Mouse (Mus musculus) heart, embryonic 14.5 days (tissue): ENCODE data around the gene Mettl27. TPM values are rescaled to one million over a fixed set of nuclear protein-coding genes. Genes with fewer than 3 reads are reported as not detected.
A peak's percentile ranks its signal among the peaks of the same experiment; 100 is the strongest.
"Not testable (repeated sequence)": the region's sequence is repeated elsewhere in the genome, so short reads cannot be mapped to it uniquely, and the experiment has no call there.

Source experiments
- ATAC-seq: fragments of 200-750 bp; cut with Nextera tagmentation; 2 replicates; pipeline ENCODE4 v1.8.0; 2017; ENCODE audit warnings: low read depth, moderate TSS enrichment; ENCODE audit not compliant: insufficient number of reproducible peaks, insufficient read depth, low FRiP score
- H3K27ac ChIP-seq, 2 experiments: fragments of 200-500 bp in 1 of 2; fragments of 300-500 bp in 1 of 2; sonication (generic) in 1 of 2; replicated peaks in 1 of 2; 2 replicates each; pipeline ENCODE4 v1.5.1; 2012 to 2014; ENCODE audit warnings: low read depth in 2 of 2, low read length in 2 of 2, control low read depth in 1 of 2, mild to moderate bottlenecking in 1 of 2, mixed read lengths in 1 of 2; ENCODE audit not compliant: control insufficient read depth in 1 of 2, insufficient read depth in 1 of 2
- H3K27me3 ChIP-seq: fragments of 300-500 bp; sonication (generic); 2 replicates; pipeline ENCODE4 v1.6.1; 2014; ENCODE audit warnings: mild to moderate bottlenecking, low read length, control low read depth; ENCODE audit not compliant: control insufficient read depth, insufficient read depth
- H3K36me3 ChIP-seq: fragments of 300-500 bp; sonication (generic); 2 replicates; pipeline ENCODE4 v1.6.1; 2014; ENCODE audit warnings: mild to moderate bottlenecking, control low read depth, low read length, mixed read lengths; ENCODE audit not compliant: control insufficient read depth, insufficient read depth
- H3K4me1 ChIP-seq, 2 experiments: fragments of 200-500 bp in 1 of 2; fragments of 300-500 bp in 1 of 2; sonication (generic) in 1 of 2; 2 replicates each; pipeline ENCODE4 v1.6.1; 2012 to 2014; ENCODE audit warnings: low read length in 2 of 2, control low read depth in 1 of 2, mixed read lengths in 1 of 2; ENCODE audit not compliant: control insufficient read depth in 2 of 2, insufficient read depth in 2 of 2
- H3K4me2 ChIP-seq: fragments of 300-500 bp; sonication (generic); 2 replicates; pipeline ENCODE4 v1.6.1; 2014; ENCODE audit warnings: mild to moderate bottlenecking, low read length
- H3K4me3 ChIP-seq, 2 experiments: fragments of 200-500 bp in 1 of 2; fragments of 300-500 bp in 1 of 2; sonication (generic) in 1 of 2; 2 replicates each; pipeline ENCODE4 v1.5.1; 2012 to 2014; ENCODE audit warnings: low read length in 2 of 2, mild to moderate bottlenecking in 2 of 2, control low read depth in 1 of 2, low read depth in 1 of 2, moderate library complexity in 1 of 2; ENCODE audit not compliant: control insufficient read depth in 1 of 2, insufficient read depth in 1 of 2
- H3K9ac ChIP-seq: fragments of 300-500 bp; sonication (generic); 2 replicates; pipeline ENCODE4 v1.6.1; 2014; ENCODE audit warnings: mild to moderate bottlenecking, low read length
- H3K9me3 ChIP-seq: fragments of 300-500 bp; sonication (generic); 2 replicates; pipeline ENCODE4 v1.6.1; 2016; ENCODE audit warnings: low read length, control low read depth; ENCODE audit not compliant: control insufficient read depth
- WGBS: fragments of 180-500 bp; shearing (Covaris S2); extraction: QIAGEN DNeasy Blood & Tissue Kit; methylation state at CpG from one replicate; pipeline ENCODE4 v1.1.7; 2014; 5-methylcytosine and 5-hydroxymethylcytosine counted together
- polyA plus RNA-seq: library from polyadenylated mRNA; unstranded; fragments of >200 nt; fragmentation: Nextera tagmentation; extraction: Ambion mirVana; gene quantifications from 2 replicates; pipeline ENCODE4 v1.2.1, GENCODE M21; 2014

Gene Mettl27
- polyA plus RNA-seq, 1 experiment from 2014 or later, result 11.1 TPM

- no peaks in the 10 kb centered on the region for H3K36me3 ChIP-seq
- no peak overlapping the region for H3K4me2 ChIP-seq
- H3K4me3 ChIP-seq, result no peak overlapping the region
- peak; percentile 66 for ATAC-seq
- H3K9ac ChIP-seq, result 0 out of 2 replicates have a peak overlapping the region, but pooled peaks have one; percentile 21
- H3K27me3 ChIP-seq, result no peaks in the 10 kb centered on the region
- H3K4me1 ChIP-seq, result peaks cover 2 to 8% of the 10 kb centered on the region in 2 experiments; a peak in 2 of 4 replicates
- H3K9me3 ChIP-seq, result no peaks in the 10 kb centered on the region
- WGBS, result 48% methylated on average over 7 of the region's 7 CpGs
- H3K27ac ChIP-seq, result peak overlapping the region in 1 of 2 experiments; percentile 41; a peak in 1 of 4 replicates
These were observed 26.9 kb downstream of the Mettl27 start for GRCm38 (mm10) chr5:134959114-134959513.

- Histone ChIP-seq H3K27ac (no peak overlapping the region), H3K36me3 (no peaks in the 10 kb centered on the region), H3K4me1 (peaks cover 2 to 8% of the 10 kb centered on the region in 2 experiments; a peak in 2 of 4 replicates), H3K4me3 (no peak overlapping the region), H3K9me3 (no peaks in the 10 kb centered on the region), H3K4me2 (no peak overlapping the region), H3K9ac (no peak overlapping the region), H3K27me3 (no peaks in the 10 kb centered on the region)
- no peak for ATAC-seq
- 76% methylated on average over 2 of the region's 2 CpGs for WGBS
These were observed 28.3 kb downstream of the Mettl27 start for GRCm38 (mm10) chr5:134960430-134960829.

- Histone ChIP-seq H3K4me1 (peaks cover 6 to 16% of the 10 kb centered on the region in 2 experiments; a peak in 3 of 4 replicates), H3K36me3 (no peaks in the 10 kb centered on the region), H3K27me3 (0 out of 2 replicates have a peak, but pooled peaks cover 1% of the 10 kb centered on the region), H3K4me2 (no peak overlapping the region), H3K27ac (no peak overlapping the region), H3K9me3 (no peaks in the 10 kb centered on the region), H3K4me3 (no peak overlapping the region), H3K9ac (no peak overlapping the region)
- WGBS, result 96% methylated on average over 2 of the region's 2 CpGs
- no peak for ATAC-seq
These were observed 29.4 kb downstream of the Mettl27 start for GRCm38 (mm10) chr5:134961519-134961918.

- Histone ChIP-seq H3K9ac (no peak overlapping the region), H3K4me3 (no peak overlapping the region), H3K4me1 (peaks cover 6 to 12% of the 10 kb centered on the region in 2 experiments; a peak in 3 of 4 replicates), H3K36me3 (no peaks in the 10 kb centered on the region), H3K27ac (no peak overlapping the region), H3K4me2 (no peak overlapping the region), H3K9me3 (no peaks in the 10 kb centered on the region), H3K27me3 (peaks cover 8% of the 10 kb centered on the region; the same call in 1 of the 2 replicates)
- WGBS, result 26% methylated on average over 5 of the region's 5 CpGs
- no peak for ATAC-seq
These were observed 31.4 kb downstream of the Mettl27 start for GRCm38 (mm10) chr5:134963546-134963945.

- not testable (repeated sequence) for H3K9ac ChIP-seq, H3K4me3 ChIP-seq, H3K27me3 ChIP-seq, H3K4me2 ChIP-seq, H3K27ac ChIP-seq, H3K36me3 ChIP-seq, ATAC-seq, H3K9me3 ChIP-seq
- peaks cover 4 to 12% of the 10 kb centered on the region in 2 experiments; a peak in 3 of 4 replicates for H3K4me1 ChIP-seq
These were observed 32.5 kb downstream of the Mettl27 start for GRCm38 (mm10) chr5:134964655-134965054.

GRCm38 (mm10) chr5:134965473-134965851 is 33.3 kb downstream of the Mettl27 start:
- Histone ChIP-seq H3K9me3 (no peaks in the 10 kb centered on the region), H3K4me1 (peaks cover 4 to 12% of the 10 kb centered on the region in 2 experiments; a peak in 3 of 4 replicates), H3K27me3 (peaks cover 8% of the 10 kb centered on the region; the same call in 1 of the 2 replicates), H3K4me3 (peak overlapping the region in 1 of 2 experiments; percentile 26; a peak in 2 of 4 replicates), H3K9ac (no peak overlapping the region; the same call in 1 of the 2 replicates), H3K4me2 (peak overlapping the region; percentile 61), H3K27ac (no peak overlapping the region), H3K36me3 (no peaks in the 10 kb centered on the region)
- ATAC-seq, result no peak
- 3% methylated on average over 10 of the region's 10 CpGs for WGBS

- Histone ChIP-seq H3K27ac (no peak overlapping the region), H3K27me3 (peaks cover 8% of the 10 kb centered on the region; the same call in 1 of the 2 replicates), H3K4me3 (peak overlapping the region; percentile 17 to 26; a peak in 3 of 4 replicates), H3K4me1 (peaks cover 4 to 12% of the 10 kb centered on the region in 2 experiments; a peak in 3 of 4 replicates), H3K9me3 (no peaks in the 10 kb centered on the region), H3K4me2 (peak overlapping the region; percentile 61), H3K9ac (peak overlapping the region; percentile 59), H3K36me3 (no peaks in the 10 kb centered on the region)
- peak; percentile 41 for ATAC-seq
- 4% methylated on average over 32 of the region's 33 CpGs for WGBS
These were observed 34.0 kb downstream of the Mettl27 start for GRCm38 (mm10) chr5:134965852-134966821.
